Mouse (Mus musculus): ENCODE measurements around the gene Ern2.

Gene Ern2

DNA sequence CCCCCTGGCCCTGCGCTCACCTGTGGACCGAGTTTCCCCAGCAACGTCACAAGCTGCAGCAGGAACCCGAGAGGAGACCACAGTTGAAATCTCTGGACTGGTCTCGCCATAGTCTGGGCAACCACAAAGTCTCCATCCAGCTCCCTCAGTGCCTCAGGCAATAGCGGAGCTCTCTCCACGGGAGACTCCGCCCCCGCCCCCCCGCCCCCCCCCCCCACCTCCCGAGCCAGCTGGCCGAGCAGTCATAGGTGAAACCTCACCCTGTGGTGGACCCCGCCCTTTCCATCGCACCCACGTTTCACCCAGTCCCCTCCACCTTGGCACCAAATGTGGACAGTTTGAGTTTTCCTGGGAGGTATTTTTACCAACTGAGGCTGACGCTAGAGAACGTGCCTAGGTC is at the start of gene Ern2:
Ern2 (minus strand) TSS at position 165 of the 400 bp plus-strand sequence.
- no peak for DNase-seq (ENCODE audit: low spot score in 2 of 2)

DNA sequence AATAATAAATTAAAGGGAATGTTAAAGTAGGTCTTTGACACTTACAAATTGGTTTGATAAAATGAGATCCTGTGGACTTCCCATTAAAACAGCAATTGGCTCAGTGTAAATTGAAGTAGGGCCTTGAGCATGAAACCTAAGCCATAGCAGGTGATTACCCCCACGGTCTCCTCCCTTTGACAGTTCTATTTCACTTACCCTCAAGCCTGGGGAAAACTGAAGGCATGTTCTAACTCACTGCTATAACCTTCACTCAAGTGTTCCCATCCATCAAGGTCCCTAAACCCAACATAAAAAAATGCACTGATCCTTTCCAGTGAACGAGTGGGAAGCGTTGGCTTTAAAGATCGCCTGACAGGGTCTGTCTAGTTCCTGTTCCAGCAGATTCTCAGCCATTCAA is 44.9 kb upstream of the Ern2 start:
- no peak for DNase-seq (ENCODE audit: low spot score in 2 of 2)

DNA sequence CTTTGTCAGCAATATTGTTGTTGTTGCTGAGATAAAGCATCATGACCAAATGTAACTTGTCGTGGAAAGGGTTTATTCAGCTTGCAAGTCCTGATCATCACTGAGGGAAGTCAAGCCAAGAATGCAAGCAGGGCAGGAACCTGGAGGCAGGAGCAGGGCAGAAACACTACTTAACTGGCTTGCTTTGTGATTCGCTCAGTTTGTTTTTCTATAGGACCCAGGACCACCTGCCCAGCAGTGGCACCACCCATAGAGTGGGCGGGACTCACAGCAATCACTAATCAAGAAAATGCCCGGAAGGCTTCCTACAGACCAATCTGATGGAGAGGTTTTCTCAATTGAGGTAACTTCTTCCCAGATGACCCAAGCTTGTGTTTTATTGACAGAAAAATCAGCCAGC is 43.9 kb upstream of the Ern2 start:
- DNase-seq (ENCODE audit: low spot score in 2 of 2) = no peak

DNA sequence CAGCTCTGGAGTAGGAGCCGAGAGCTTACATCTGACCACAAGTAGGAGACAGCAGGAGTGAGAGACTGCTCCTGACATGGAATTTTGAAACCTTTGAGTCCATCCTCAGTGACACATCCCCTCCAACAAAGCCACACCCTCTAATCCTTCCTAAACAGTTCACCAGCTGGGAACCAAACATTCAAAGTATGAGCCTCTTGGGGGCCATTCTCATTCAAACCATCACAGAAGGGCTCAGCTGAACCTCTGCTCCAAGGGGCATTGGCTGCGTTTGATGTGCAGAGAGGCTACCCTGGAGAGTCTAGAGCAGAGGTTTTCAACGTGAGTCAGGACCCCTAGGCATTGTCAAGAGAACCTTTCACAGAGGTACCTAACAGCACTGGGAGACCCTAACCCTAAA is 43.3 kb upstream of the Ern2 start:
- DNase-seq (ENCODE audit: low spot score in 2 of 2) = no peak

DNA sequence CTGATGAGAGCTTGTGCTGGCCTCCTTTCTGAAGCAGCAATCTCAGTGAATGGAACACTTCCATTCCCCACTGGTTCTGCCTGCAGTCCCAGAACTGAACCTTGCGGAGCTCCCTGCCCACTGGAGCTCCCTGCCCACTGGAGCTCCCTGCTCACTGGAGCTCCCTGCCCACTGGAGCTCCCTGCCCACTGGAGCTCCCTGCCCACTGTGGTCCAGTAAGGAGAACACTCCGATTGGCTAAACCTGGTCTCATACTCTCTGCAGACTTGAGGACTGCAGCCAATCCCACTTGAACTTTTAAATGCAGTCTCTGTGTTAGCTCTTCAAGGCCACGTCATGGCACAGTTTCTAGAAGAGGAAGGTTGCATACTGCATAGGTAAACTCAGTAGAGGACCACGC is 40.7 kb upstream of the Ern2 start:
- DNase-seq (ENCODE audit: low spot score in 2 of 2) = no peak

DNA sequence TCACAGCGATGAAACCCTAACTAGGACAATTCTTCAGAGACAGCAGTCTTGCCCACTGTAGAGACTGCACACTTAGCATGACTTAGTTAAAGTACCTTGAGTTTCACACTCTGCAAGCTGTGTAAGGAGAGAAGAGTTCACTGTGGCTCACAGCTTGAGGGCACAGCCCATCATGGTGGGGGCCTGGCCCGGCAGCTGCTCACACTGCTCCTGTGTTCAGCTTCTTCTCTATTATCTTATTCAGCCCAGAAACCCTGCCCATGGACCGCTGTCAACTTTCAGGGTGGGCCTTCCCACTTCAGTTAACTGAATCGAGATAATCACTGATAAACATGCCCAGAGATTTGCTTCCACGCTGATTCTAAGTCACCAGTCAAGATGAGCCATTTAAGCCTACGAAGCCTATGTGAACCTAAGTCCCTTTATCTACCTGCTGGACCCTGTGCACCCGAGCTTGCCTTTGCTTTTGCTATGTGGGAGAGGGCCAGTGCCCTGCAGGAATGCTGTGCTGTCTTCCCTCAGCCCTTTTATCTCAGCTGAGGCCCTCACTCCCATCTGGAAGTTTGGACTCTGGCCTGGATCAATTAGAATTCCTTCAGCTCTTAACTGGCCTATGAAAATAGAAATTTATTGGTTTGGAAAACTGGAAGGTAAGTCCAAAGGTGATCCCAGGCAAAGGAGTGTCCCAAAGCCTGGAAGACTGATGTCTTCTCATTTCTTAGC is 40.2 kb upstream of the Ern2 start:
- no peak for DNase-seq (ENCODE audit: low spot score in 2 of 2)

DNA sequence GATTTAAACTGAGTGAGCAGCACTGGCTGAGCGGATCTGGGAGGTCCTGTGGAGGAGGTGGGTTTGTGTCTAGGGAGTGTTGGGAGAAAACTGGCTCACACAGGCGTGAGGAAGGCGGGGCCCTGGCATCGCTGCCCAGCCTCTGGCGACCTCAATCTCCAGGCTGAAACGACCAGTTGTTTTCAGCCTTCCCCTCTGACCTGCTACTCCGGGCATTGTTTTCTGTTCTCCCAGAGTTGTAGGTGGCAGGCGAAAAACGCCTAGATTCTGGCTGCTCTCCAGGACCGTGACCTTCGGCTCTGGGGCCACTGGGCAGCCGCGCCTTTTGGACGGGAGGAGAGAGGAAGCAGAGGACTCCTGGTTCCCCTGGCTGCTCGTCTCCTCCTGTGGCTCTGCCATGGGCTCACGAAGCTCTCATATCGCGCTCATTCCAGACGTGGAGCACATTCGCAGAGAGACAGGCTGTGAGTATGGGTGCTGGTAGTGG is 33.4 kb upstream of the Ern2 start, which contains the start of gene Chp2:
Chp2 (plus strand) TSS at position 182 of the 487 bp plus-strand sequence.
- DNase-seq (ENCODE audit: low spot score in 2 of 2) = no peak

DNA sequence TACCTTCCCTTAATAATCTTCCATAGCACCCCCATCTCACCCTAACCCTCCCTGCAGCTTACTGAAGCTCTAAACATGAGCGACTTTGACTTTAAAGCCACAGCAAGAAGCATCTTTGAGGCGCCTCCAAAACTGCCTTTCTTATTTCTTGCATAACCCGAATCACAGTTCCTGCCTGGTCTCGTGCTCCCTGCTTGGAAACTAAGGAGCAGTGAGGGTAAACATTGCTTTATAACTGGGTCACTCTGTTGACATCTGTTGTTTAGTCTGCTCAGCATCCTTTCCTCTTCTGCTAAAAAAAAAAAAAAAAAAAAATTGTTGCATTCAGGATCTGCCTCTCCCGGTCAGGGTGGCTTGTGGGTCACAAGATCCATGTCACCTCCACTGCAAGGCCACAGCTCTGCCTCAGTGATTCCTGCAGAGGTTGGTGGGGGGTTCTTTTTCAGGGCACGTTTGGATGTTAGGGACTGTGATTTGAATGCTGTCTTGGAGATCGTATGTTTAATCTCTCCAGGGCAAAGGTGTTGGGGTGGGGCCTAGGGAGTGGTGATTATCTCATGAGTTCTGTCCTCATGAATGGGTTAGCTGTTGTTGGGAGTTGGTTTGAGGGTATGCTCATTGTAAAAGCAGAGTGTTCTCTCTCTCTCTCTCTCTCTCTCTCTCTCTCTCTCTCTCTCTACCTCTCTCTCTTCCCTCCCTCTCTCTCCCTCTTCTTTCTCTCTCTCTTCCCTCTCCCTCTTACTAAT is 22.4 kb upstream of the Ern2 start:
- DNase-seq (ENCODE audit: low spot score in 2 of 2) = no peak

DNA sequence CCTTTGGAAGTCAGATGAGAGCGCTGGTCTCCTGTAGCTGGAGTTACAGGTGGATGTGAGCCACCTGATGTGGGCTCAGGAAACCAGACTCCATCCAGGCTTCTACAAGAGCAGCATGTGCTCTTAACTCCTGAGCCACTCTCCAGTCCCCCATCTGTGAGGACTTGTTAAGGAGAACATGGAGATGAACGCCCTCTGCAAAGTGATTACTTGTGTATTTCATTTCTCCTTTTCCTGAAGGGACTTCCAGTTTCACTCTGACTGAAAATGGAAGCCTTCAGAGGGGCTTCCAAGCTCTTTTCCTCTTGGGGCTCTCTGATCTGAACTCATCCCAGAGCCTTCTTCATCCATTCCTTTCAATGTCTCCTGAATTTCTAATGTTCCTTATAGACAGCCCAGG is 20.1 kb upstream of the Ern2 start:
- DNase-seq (ENCODE audit: low spot score in 2 of 2) = no peak

DNA sequence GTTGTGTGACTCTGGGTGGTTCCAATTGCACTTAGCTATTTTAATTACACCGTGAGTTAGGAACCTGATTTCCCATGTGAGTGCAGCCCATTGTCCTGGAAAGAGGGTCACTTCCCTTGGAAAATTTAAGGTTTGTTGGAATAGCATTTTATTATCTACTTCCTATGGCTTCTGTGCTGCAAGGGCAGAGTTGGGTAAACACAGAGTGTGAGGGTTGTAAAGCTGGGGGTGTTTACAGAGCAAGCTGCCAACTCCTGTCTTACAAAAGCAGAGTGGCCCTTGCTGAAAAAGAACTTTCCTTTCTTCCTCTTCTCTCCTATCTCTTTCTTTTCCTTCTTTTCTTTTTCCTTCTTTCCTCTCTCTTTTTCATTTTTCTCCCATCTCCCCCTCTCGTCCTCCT is 17.9 kb upstream of the Ern2 start:
- DNase-seq (ENCODE audit: low spot score in 2 of 2) = no peak

DNA sequence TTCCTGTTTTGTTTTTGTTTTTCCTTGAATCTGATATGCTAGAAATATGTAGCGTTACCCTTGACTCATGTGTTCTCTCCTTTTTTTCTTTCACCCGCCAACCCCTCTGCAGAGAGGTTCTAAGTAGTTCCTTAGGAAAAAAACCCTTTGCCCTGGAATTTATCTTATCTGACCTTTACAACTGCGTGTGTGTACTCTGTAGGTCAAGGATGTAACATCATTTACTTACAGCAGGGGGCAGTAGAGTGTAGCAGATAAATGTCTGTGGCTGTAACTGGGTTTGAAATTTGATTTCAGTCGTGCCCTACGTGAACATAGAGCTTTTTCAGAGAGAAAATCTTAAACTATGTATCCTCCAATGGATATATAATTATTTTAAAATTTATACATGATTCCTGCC is 13.3 kb upstream of the Ern2 start:
- DNase-seq (ENCODE audit: low spot score in 2 of 2) = peak in 1 of 2 experiments; percentile 42

DNA sequence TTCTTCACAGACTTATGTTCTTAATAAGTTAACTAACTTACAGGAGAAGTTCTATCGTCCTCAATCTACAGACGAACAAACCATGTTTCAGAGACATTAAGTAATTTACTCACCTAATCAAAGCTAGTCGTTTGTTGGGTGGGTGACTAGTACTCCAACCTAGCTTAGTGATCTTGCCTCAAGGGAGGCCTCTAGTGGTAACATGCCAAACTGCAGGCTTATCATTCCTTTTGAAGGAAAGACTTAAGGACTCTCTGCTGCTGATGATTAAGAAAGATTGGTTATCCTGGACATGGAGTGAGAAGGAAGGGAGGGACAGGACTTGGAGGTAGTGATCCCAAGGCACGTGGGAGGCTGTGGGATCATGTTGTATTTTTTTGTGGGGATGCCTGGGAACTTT is 11.3 kb upstream of the Ern2 start:
- DNase-seq (ENCODE audit: low spot score in 2 of 2) = peak; percentile 19 to 67

DNA sequence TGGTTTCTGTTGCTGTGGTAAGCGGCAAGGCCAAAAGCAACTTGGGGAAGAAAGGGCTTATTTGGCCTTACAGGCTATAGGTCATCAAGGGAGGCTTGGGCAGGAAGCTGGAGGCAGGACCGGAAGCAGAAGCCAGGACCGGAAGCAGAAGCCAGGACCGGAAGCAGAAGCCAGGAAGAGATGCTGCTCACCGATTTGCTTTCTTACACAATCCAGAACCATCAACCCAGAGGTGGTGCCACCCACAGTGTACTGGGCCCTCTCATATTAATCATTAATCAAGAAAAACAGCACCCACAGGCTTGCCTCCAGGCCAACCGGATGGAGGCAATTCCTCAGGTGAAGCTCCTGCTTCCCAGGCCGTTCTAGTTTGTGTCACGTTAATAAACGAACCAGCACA is 10.8 kb upstream of the Ern2 start:
- no peak for DNase-seq (ENCODE audit: low spot score in 2 of 2)

DNA sequence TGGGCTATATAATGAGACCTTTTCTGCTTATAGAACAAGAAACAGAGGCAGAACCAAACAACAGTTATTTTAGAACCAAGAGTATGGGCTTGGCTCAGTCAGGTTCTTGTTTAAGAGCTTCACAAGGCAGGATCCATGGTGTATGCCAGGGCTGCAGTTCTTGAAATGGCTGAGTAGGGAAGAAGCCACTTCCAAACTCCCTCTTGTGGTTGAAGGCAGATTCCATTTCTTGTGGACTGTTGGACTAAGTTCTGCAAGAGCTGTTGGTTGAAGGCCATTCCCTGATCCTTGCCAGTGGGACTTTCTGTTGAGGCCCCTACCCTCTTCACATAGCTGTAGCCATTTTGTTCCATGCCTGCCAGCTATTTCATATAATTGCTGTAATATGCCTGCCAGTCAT is 7.9 kb upstream of the Ern2 start:
- no peak for DNase-seq (ENCODE audit: low spot score in 2 of 2)

DNA sequence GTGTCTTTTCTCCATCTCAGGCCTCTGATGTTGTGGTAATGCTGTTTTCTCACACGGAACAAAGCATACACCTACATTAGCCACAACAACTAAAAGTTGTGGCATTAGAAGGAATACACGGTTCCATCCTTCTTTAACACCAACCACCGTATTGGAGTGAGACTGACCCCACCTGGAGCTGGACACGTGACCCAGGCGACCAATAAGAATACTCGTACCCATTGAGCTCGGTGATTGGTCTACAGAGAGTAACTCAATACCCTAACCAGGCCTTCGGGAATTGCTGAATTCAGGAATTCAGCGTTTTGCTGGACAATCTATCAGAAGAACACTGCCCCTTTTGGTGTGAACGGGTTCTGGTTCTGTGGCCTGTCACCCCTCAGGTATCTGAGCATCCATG is 5.1 kb upstream of the Ern2 start:
- no peak for DNase-seq (ENCODE audit: low spot score in 2 of 2)

DNA sequence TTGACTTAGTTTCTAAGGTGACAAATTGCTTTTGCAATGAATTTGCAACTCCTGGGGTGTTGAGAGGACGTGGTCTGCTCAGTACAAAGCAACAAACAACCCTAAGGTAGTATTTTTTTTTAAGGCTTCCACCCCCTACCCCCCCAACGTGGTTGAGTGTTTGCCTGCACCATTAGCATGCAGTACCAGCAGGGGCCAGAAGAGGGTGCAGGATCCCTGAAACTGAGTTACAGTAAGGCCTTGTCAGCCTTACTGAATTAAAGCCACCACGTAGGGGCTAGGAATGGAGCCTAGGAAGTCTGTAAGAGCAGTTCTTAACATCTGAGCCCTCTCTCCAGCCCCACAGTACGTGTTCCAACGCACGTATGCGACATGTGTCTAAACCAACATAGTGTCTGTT is 3.5 kb upstream of the Ern2 start:
- peak in 1 of 2 experiments; percentile 62 for DNase-seq (ENCODE audit: low spot score in 2 of 2)

DNA sequence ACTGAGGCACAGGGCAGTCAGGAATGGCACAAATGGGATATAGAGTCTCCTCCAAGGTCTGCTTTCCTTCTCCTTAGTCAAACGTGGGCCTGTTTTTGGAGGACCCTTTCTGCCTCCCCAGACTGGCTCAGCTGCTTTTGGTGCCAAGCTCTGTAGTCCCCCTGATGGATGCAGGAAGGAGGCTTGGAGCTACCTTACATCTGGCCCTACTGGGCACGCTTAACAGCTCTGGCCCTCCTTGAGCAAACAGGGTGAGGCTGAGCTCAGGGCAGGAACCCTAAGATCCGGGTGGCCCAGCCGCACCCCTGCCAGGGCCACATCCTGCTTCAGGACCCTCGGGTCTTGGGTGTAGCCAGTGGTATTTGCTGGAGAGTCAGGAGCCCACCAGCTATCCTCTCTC is 1.4 kb downstream of the Ern2 start:
- no peak for DNase-seq (ENCODE audit: low spot score in 2 of 2)

DNA sequence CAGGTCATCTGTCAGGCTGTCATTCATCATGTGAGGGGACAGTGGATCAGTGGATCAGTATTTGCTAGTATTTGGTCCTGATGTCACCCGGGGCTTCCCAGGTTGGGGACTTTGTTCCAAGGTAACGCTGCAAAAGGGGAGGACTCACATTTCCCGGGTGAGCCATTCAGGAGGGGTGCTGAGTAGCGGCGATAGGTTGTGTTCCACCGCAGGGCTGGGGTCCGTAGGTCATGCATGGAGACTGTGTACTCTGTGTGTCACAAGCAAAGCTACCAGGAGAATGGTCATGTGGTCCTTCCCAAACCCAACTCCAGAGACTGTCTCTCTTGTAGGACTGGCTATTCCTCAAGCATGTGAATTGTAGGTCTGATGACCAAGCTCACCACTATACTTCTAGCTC is 5.3 kb downstream of the Ern2 start:
- DNase-seq (ENCODE audit: low spot score in 2 of 2) = no peak

DNA sequence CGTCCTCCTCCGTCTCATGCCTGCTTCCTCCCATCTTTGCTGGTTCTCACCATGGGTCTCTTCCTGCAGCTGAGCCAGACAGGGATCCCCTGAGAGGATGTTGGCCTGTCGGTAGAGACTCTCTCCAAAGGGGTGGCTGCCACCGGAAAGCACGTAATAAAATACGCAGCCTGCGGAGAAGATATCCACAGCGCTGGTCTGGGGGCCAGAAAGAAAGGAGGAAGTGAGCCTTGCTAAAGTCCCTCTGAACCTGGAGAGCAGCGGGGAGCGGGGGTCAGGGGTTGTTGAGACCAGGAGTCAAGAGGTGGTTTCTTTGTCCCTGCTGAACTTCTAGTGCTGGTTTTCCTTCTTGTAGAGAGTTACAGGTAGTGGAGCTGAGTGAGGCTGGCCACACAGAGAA is 14.4 kb downstream of the Ern2 start:
- DNase-seq (ENCODE audit: low spot score in 2 of 2) = no peak

DNA sequence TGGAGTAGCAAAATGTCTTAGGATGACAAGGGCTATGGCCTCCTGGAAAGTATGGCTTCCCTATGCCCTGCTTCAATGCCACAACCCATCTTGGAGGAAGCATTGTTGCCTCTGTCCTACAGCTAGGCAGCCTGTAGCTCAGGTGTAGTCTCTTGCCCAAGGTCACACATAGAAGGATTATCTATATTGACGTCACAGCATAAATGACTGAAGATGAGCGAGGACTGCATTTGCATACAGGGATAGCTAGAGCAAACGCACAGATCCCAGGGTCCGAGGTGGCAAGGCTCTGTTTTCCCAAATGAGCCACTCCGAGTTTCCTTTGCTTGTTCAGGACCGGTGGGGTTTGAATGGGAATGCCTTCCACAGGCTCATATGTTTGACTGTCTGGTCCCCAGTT is 15.3 kb downstream of the Ern2 start:
- no peak for DNase-seq (ENCODE audit: low spot score in 2 of 2)

DNA sequence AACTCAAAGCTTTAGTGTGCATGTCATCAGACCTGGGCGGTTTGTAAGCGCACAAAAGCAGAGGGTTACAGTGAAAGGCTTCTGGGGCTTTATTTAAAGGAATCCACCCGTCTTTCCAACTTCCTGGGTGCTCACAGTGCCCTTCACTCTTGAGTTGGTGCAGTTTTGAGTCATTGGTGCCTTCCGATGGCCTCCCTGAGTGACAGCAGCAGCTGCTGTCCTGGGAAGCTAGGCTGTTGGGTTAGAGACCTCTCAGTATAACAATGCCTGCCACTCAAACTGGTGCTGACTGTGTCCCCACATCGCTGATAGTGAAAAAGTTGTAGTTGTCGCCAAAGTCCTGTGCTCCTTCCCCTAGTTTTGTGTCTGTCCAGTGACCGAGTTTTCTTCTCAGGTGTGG is 18.8 kb downstream of the Ern2 start:
- DNase-seq (ENCODE audit: low spot score in 2 of 2) = no peak

DNA sequence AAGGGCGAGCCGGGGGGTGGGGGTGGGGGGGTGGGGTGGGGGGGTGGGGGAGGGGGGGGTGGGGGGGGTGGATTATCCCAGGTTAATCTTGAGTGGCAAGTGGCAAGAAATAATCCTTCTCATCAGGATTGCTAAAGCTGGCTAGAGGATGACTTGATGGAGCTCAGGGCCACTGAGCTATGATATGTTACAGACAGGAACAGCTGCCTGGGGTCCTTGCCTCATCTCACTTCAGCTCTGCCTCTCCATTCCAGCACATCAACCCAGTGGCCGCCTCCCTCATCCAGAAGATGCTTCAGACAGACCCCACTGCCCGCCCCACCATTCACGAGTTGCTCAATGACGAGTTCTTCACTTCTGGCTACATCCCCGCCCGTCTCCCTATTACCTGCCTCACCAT is 22.2 kb downstream of the Ern2 start:
- DNase-seq (ENCODE audit: low spot score in 2 of 2) = no peak

DNA sequence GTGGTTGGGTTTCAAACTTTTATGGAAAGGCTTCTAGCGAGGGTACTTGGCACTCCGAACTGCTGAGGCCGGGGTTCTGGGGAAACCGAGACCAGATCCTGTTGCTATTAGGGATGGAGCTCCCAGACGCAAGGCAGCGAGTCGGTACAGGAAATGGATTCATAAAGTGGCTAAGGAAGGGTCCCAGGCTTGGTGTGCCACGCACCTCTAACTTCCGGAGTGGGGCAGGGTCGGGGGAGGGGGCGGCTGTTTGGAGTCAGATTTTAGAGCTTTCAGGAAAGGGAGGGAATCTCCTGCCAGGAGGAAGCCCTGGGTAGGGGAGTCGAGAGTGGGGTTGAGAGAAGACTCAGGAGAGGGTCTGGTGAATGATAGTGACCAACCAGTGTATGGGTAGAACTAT is 26.0 kb downstream of the Ern2 start:
- peak in 1 of 2 experiments; percentile 16 for DNase-seq (ENCODE audit: low spot score in 2 of 2)
